Mouse (Mus musculus) skeletal muscle tissue, adult 2 months (tissue): ENCODE measurements around the gene Fosb.
"Not testable (repeated sequence)": the region's sequence is repeated elsewhere in the genome, so short reads cannot be mapped to it uniquely, and the experiment has no call there.

Experiments
- DNase-seq: peaks from one replicate; pipeline ENCODE4 v3.0.0-alpha.2; 2012; ENCODE audit warnings: low read depth, low spot score

Fosb gene

DNA sequence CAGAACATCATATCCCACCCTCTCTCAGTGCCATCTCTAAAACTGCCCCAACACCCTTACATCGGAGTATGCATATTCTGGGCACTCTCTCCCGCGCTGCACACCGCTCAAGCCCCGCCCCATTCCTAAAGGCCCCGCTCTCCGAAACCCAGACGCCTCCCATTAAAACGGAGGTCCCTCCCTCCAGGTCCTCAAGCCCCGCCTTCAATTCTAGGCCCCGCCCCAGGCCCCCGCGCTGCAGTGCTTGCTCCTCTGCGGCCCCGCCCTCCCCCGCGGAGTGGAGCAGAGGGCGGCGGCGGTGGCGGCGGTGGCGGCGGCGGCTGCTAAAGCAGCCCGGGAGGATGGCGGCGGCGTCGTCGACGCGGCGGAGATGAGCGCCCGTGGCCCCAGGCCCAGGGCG, 27.5 kb downstream of the Fosb start, which contains the start of gene Rtn2:
Gene Rtn2, plus strand, starts transcription at position 240 of the 400 bp plus-strand sequence.
- DNase-seq, result peak; percentile 57

DNA sequence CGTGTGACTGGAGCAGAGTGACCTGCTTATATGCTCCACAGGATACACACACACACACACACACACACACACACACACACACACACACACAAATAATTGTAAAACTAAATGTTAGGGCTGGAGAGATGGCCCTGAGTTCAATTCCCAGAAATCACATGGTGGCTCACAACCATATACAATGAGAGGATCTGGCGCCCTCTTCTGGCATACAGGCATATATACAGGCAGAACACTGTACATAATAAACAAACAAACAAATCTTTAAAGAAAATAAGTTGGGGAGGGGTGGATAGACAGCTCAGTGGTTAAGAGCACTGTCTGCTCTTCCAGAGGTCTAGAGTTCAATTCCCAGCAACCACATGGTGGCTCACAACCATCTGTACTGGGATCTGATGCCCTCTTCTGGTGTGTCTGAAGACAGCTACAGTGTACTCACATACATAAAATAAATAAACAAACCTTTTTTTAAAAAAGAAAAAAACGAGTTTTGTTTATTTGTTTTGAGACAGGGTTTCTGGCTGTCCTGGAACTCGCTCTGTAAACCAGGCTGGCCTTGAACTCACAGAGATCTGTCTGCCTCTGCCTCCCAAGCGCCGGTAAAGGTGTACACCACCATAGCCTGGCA, 28.1 kb downstream of the Fosb start:
- not testable (repeated sequence) for DNase-seq

DNA sequence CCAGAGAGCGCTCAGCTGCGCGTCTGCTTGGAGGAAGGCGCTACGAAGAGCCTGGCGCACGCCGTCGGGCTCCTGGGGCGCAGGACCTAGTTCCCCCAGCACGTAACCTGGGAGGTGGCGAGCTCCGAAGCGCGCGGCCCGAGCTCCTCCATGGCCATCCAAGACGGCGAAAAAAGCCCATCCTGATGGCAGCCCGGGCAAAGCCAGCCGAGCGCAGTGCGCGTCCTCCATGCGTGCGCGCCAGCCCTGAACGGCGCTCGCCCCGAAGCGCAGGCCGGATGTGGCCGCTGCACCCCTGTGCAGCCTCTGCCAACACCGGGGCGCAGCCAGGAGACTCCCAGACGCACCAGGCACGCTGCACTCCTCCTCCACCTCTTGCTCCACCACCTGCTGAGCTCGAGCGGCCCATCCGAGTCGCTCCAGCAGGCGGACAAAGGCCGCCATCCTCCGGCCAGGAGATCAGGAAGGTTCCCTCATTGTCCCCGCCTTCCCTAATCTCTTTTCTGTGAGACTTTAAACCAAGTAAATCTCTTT, 30.2 kb downstream of the Fosb start, which contains the start of gene Ppm1n:
Gene Ppm1n, minus strand, starts transcription at position 484 of the 534 bp plus-strand sequence.
- no peak for DNase-seq

DNA sequence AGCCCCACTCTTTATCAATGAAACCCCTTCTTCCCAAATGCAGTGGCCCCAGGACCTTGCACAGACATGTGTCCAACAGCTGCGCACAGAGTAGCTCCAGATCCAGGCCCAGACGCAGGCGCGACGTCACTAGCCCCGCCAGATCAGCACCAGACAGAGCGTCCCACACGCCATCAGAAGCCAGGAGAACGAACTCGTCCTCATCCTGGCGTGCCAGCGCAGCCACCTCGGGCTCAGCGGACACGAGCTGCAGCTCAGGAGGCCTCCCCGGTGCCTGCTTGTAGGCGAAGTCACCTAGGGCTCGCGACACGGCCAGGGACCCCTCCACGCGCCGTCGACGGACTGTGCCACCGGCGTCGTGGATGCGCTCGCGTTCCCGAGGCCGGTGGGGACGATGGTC, 30.8 kb downstream of the Fosb start:
- no peak for DNase-seq

GRCm38 (mm10) chr7:19276253-19276652, 33.6 kb downstream of the Fosb start:
- no peak for DNase-seq

GRCm38 (mm10) chr7:19272173-19272764, 37.6 kb downstream of the Fosb start:
- no peak for DNase-seq

DNA sequence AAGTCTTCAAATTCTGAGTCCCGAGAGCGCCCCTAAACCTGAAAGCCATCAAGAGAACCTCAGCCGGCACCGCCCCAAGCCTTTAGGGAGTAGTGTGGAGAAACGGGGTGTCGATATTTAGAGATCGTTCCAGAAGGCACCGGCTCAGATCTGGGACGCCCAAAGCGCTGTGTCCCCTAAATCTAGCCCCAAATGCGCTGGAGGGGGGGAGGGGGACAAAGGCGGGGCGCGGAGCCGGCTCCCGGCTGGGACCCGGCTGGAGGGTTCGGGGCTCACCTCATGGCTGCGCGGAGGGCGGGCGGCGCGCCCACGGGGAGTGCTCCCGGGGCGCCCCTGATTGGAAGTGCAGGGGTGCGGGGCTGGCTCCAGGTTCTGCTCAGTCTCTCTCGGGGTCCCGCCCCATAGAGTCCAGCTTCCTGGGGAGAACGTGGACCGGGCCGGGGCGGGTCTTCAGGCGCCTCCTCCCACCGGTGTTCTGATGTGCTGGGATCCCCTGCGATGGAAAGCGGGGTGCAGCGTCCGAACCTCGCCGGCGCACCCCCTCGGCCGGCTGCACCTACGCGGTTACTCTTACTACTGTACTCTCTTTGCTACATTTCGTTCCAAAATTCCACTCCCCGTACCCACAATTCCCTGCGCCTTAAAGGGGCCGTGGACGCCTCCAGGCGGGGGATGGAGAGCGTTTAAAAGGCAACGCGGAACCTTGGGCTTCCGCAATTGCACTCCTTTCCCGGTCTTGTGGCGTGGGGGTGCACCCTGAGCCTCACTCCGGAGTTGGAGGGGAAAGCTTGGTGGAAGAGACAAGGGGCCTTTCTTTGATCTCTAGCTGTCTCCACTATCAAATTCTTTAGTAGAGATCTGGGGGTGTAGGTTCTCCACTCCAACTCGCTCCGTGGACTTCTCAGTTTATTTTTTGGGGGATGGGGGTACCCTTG, 38.3 kb downstream of the Fosb start, which contains the start of gene Vasp:
Gene Vasp, minus strand, starts transcription at position 580 of the 935 bp plus-strand sequence.
- DNase-seq, result peak; percentile 71

- no peak for DNase-seq
Measured at GRCm38 (mm10) chr7:19270509-19271237, 39.2 kb downstream of the Fosb start.

- DNase-seq, result peak; percentile 73
Measured at GRCm38 (mm10) chr7:19269721-19270441, 40.0 kb downstream of the Fosb start.

- no peak for DNase-seq
Measured at GRCm38 (mm10) chr7:19268993-19269681, 40.7 kb downstream of the Fosb start.

DNA sequence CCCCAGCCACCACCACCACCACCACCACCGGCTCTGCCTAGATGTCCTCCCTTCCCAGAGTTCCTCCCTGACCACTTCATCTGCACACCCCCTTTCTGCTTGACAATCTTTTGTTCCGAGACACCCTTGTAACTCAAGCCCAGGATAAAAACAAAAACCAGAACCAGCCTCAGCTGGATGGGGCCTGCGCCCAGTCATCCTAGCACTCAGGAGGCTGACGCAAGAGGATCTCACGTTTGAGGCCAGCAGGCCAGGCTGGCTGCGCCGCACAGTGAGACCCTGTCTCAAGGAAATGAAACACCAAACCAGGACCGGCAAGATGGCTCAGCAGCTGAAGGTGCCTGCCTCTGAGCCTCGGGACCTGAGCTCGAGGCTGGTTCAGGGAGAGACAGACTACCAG, 42.8 kb downstream of the Fosb start:
- DNase-seq, result no peak

DNA sequence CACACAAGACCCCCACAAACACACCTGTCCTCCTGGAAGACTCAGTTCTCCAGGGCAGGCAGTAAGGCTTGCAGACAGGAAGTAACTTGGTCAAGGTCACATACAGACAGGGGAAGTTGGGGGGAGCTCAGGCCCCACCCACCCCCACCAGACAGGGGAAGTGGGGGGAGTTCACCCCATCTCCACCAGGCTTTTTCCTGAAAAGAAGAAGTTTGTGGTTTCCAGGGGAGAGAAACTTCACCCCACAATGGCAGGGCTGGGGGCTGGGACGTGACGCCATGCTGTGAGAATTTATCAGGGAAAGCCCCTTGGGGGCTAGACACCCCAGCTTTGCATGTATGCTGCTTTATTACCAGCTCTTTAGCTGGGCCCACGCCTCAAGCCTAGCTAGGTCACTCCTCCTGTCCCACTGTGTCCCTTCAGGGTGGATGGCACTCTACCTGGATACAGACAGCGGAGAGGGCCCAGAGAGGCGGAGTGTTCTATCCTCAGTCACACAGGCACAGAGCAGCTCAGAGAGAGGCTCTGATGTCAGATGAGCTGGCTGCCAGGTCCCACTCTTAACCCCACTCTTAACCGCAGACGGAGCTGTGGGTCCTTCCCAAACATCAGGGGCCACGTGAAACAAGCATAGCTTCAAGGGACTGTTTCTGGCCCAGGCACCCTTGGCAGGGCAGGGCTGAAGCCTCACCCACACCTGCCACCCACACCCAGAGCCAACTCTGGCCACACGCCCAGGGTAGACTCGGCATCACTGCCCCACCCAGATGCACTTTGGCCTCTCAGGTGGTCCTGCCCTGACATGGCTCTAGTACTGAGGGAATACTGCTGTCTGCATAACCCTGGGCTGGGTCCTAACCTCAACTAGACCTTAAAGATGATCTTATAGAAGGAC, 43.7 kb downstream of the Fosb start:
- no peak for DNase-seq

GRCm38 (mm10) chr7:19265147-19265546, 44.7 kb downstream of the Fosb start:
- no peak for DNase-seq

DNA sequence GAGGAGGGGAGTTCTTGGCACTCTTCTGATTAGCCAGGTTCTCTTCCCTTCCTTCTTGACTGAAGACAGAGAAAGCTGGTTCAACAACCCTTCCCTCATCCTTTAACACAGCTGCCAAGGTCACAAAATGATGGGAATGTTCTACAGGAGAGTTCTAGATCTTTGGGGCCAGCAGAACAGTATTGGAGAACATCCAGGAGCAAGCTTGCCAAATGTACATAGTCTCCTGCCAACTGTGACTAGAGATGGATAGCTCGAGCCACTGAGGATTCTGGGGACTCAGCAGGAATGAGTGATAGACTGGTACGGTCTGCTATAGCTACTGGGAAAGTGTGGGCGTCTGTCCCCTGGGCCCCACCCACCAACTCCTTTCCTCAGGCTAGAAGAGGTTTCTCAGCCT, 51.5 kb downstream of the Fosb start:
- peak; percentile 60 for DNase-seq

- DNase-seq, result no peak
Measured at GRCm38 (mm10) chr7:19257390-19258022, 52.3 kb downstream of the Fosb start.

- DNase-seq, result no peak
Measured at GRCm38 (mm10) chr7:19256567-19256966, 53.3 kb downstream of the Fosb start.

DNA sequence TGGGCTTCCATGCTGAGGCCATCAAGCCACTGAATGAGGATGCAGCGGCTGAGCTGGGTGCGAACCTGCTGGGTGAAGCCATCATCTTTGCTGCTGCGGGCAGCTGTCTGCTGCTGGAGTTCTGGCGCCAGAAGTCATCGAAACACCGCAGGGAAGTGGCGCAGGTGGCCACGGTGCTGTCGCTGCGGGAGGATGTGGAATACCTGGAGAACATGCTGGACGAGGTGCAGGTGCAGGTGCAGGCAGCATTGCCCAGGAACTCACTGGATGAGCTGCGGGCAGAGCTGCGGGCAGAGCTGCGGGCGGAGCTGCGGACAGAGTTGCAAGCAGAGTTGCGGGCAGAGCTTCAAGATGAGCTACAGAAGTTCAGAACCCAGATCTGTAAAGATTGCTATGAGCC, 54.5 kb downstream of the Fosb start:
- no peak for DNase-seq

DNA sequence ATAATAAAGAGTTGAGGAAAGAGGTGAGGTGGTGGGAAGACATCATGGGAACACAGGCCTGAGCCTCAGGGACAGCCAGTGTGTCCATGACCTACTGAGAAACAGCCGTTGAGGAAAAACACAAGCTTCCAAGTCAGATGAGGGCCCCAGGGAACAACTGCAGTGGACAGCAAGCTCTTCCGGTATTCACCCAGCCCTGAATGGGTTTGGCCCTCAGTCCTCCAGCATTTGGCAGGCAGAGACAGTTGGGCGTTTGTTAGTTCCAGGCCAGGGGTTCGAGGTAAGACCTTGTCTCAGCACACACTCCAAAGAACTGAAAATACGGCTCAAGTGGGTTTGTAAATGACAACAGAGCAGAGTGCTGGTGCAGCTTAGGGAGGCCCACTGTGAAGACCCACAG, 56.4 kb downstream of the Fosb start:
- DNase-seq, result no peak
